Mouse (Mus musculus): ENCODE data around the gene Fbxw11. TPM values are rescaled to one million over a fixed set of nuclear protein-coding genes. Genes with fewer than 3 reads are reported as not detected.

Gene Fbxw11
- polyA plus RNA-seq, 1 experiment = 27.8 TPM

- H3K4me1 ChIP-seq (ENCODE audit: control insufficient read depth, insufficient read depth, insufficient read length, low read length) = peaks cover 4% of the 10 kb centered on the region
- H3K4me3 ChIP-seq (ENCODE audit: insufficient read depth, low read depth, low read length) = no peak overlapping the region
- H3K27ac ChIP-seq (replicated peaks; ENCODE audit: low read depth, low read length) = no peak overlapping the region
Measured at GRCm38 (mm10) chr11:32762773-32763172, 120.2 kb downstream of the Fbxw11 start.

GRCm38 (mm10) chr11:32767496-32768230, 125.1 kb downstream of the Fbxw11 start:
- H3K4me3 ChIP-seq (ENCODE audit: insufficient read depth, low read depth, low read length) = no peak overlapping the region
- H3K4me1 ChIP-seq (ENCODE audit: control insufficient read depth, insufficient read depth, insufficient read length, low read length) = peaks cover 5% of the 10 kb centered on the region
- H3K27ac ChIP-seq (replicated peaks; ENCODE audit: low read depth, low read length) = no peak overlapping the region

- Histone ChIP-seq H3K4me3 (ENCODE audit: insufficient read depth, low read depth, low read length) (no peak overlapping the region), H3K4me1 (ENCODE audit: control insufficient read depth, insufficient read depth, insufficient read length, low read length) (peaks cover 5% of the 10 kb centered on the region), H3K27ac (replicated peaks; ENCODE audit: low read depth, low read length) (no peak overlapping the region)
Measured at GRCm38 (mm10) chr11:32768642-32769343, 126.3 kb downstream of the Fbxw11 start.

GRCm38 (mm10) chr11:32780747-32781536, 138.4 kb downstream of the Fbxw11 start:
- Histone ChIP-seq H3K4me1 (ENCODE audit: control insufficient read depth, insufficient read depth, insufficient read length, low read length) (peaks cover 3% of the 10 kb centered on the region; the same call in 1 of the 2 replicates), H3K4me3 (ENCODE audit: insufficient read depth, low read depth, low read length) (no peak overlapping the region), H3K27ac (replicated peaks; ENCODE audit: low read depth, low read length) (no peak overlapping the region)

GRCm38 (mm10) chr11:32781633-32782404, 139.3 kb downstream of the Fbxw11 start:
- Histone ChIP-seq H3K27ac (replicated peaks; ENCODE audit: low read depth, low read length) (no peak overlapping the region), H3K4me3 (ENCODE audit: insufficient read depth, low read depth, low read length) (no peak overlapping the region), H3K4me1 (ENCODE audit: control insufficient read depth, insufficient read depth, insufficient read length, low read length) (peaks cover 3% of the 10 kb centered on the region; the same call in 1 of the 2 replicates)

- Histone ChIP-seq H3K4me1 (ENCODE audit: control insufficient read depth, insufficient read depth, insufficient read length, low read length) (peaks cover 3% of the 10 kb centered on the region; the same call in 1 of the 2 replicates), H3K27ac (replicated peaks; ENCODE audit: low read depth, low read length) (no peak overlapping the region), H3K4me3 (ENCODE audit: insufficient read depth, low read depth, low read length) (no peak overlapping the region)
Measured at GRCm38 (mm10) chr11:32782724-32783123, 140.2 kb downstream of the Fbxw11 start.

- Histone ChIP-seq H3K4me3 (ENCODE audit: insufficient read depth, low read depth, low read length) (no peak overlapping the region), H3K27ac (replicated peaks; ENCODE audit: low read depth, low read length) (no peak overlapping the region), H3K4me1 (ENCODE audit: control insufficient read depth, insufficient read depth, insufficient read length, low read length) (peaks cover 3% of the 10 kb centered on the region; the same call in 1 of the 2 replicates)
Measured at GRCm38 (mm10) chr11:32785591-32786147, 143.1 kb downstream of the Fbxw11 start.

GRCm38 (mm10) chr11:32786201-32786600, 143.7 kb downstream of the Fbxw11 start:
- Histone ChIP-seq H3K4me1 (ENCODE audit: control insufficient read depth, insufficient read depth, insufficient read length, low read length) (peaks cover 3% of the 10 kb centered on the region; the same call in 1 of the 2 replicates), H3K27ac (replicated peaks; ENCODE audit: low read depth, low read length) (no peak overlapping the region), H3K4me3 (ENCODE audit: insufficient read depth, low read depth, low read length) (no peak overlapping the region)

GRCm38 (mm10) chr11:32794759-32795445, 152.4 kb downstream of the Fbxw11 start:
- Histone ChIP-seq H3K4me3 (ENCODE audit: insufficient read depth, low read depth, low read length) (no peak overlapping the region), H3K27ac (replicated peaks; ENCODE audit: low read depth, low read length) (0 out of 2 replicates have a peak overlapping the region, but pooled peaks have one; percentile 12), H3K4me1 (ENCODE audit: control insufficient read depth, insufficient read depth, insufficient read length, low read length) (no peaks in the 10 kb centered on the region)

Other genes starting within 250 kb of the Fbxw11 start
- gene Ubtd2, start 187.4 kb upstream of the Fbxw11 start, polyA plus RNA-seq (2012; ENCODE audit: insufficient read depth, insufficient read length, missing spikeins) = 2.6 and 2.7 TPM in 2 replicates
- gene Efcab9, start 110.6 kb upstream of the Fbxw11 start, polyA plus RNA-seq (2012; ENCODE audit: insufficient read depth, insufficient read length, missing spikeins) = not detected in 2 replicates
- gene Stk10, start 109.4 kb upstream of the Fbxw11 start, polyA plus RNA-seq (2012; ENCODE audit: insufficient read depth, insufficient read length, missing spikeins) = 4.3 and 5.5 TPM in 2 replicates
- gene Smim23, start 181.9 kb downstream of the Fbxw11 start, polyA plus RNA-seq (2012; ENCODE audit: insufficient read depth, insufficient read length, missing spikeins) = not detected in 2 replicates

Measured in brown adipose tissue, adult 24 weeks (tissue).